16 mouse cellular contexts compared by ENCODE assay signal in the genomic region with DNA sequence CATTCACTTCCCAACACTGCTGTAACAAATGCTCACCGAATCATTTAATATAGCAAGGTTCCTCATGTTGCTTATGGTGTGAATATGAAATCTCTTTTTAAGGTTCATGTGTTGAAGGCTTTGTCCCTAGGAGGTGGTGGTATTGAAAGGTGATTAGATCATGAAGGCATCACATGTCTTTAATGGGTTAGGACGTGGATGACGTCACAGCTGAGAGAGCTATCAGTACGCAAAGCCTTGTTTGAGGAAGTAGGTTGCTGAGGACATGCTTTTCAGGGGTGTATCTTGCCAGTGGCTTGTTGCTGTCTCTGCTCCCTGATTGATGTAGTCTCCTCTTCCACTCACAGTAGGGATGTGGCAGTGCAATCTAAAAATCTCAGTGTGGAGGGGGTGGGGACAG.
"Had no signal": no experiment of that assay in that cellular context is flagged by ENCODE, and none has a peak within 500 bp of the region (broad histone marks: within the 10 kb centered on the region; RNA-seq: fewer than 3 reads in every experiment).

No protein-coding gene starts in this region.

- H3K4me1 ChIP-seq: lung, embryonic 15.5 days; megakaryocyte, embryonic 14.5 days; midbrain, embryonic 13.5 days; midbrain, embryonic 15.5 days; neural tube, embryonic 12.5 days; stomach, embryonic 15.5 days had no signal

- H3K4me3 ChIP-seq: lung, embryonic 15.5 days; megakaryocyte, embryonic 14.5 days; midbrain, embryonic 13.5 days; midbrain, embryonic 15.5 days; neural tube, embryonic 12.5 days; stomach, embryonic 15.5 days had no signal

- H3K36me3 ChIP-seq: lung, embryonic 15.5 days; midbrain, embryonic 13.5 days; midbrain, embryonic 15.5 days; neural tube, embryonic 12.5 days; stomach, embryonic 15.5 days had no signal

- H3K27me3 ChIP-seq: lung, embryonic 15.5 days; megakaryocyte, embryonic 14.5 days; midbrain, embryonic 13.5 days; midbrain, embryonic 15.5 days; neural tube, embryonic 12.5 days; stomach, embryonic 15.5 days had no signal

- H3K9me3 ChIP-seq: lung, embryonic 15.5 days; midbrain, embryonic 13.5 days; midbrain, embryonic 15.5 days; neural tube, embryonic 12.5 days; stomach, embryonic 15.5 days had no signal

- H3K9ac ChIP-seq: lung, embryonic 15.5 days; midbrain, embryonic 13.5 days; midbrain, embryonic 15.5 days; neural tube, embryonic 12.5 days; stomach, embryonic 15.5 days had no signal

- H3K4me2 ChIP-seq: lung, embryonic 15.5 days; midbrain, embryonic 11.5 days; midbrain, embryonic 13.5 days; midbrain, embryonic 15.5 days; neural tube, embryonic 12.5 days; stomach, embryonic 15.5 days had no signal

- DNase-seq: lung, adult 2 months; lung, postnatal 14 days; lung, postnatal 36 days; right cerebral cortex, postnatal 14 days; thymus, adult 2 months; thymus, postnatal 25 days; thymus, postnatal 4 days had no signal

- H3K27ac ChIP-seq: lung, embryonic 15.5 days; macrophage; midbrain, embryonic 13.5 days; midbrain, embryonic 15.5 days; neural tube, embryonic 12.5 days; stomach, embryonic 15.5 days; stomach, postnatal 0 days had no signal
